Mouse (Mus musculus): ENCODE results near the gene Gdf3. TPM values are rescaled to one million over a fixed set of nuclear protein-coding genes. Genes with fewer than 3 reads are reported as not detected.
"Not testable (repeated sequence)": the region's sequence is repeated elsewhere in the genome, so short reads cannot be mapped to it uniquely, and the experiment has no call there.

Gdf3 gene
- 0.06 and 0.13 TPM in 2 replicates for polyA plus RNA-seq (2015; fragmentation: Nextera tagmentation; extraction: Ambion mirVana)

- no peak within 1 kb of the TSS for H3K4me3 ChIP-seq (ENCODE audit: low read length)
- no peak within 1 kb of the TSS for H3K4me2 ChIP-seq (ENCODE audit: low read depth, low read length)
- no peaks in the 10 kb centered on the region for H3K27me3 ChIP-seq (replicated peaks; ENCODE audit: control insufficient read depth, insufficient read depth, low read length)
- H3K4me1 ChIP-seq (ENCODE audit: control insufficient read depth, insufficient read depth, low read length), result no peaks in the 10 kb centered on the region
- H3K9me3 ChIP-seq (ENCODE audit: control insufficient read depth, low read length), result no peaks in the 10 kb centered on the region
- H3K36me3 ChIP-seq (ENCODE audit: control insufficient read depth, insufficient read depth, low read length), result no peaks in the 10 kb centered on the region
- WGBS, result 37% methylated on average over 14 of the region's 14 CpGs
- no peak within 1 kb of the TSS for H3K9ac ChIP-seq (ENCODE audit: low read depth, low read length)
- H3K27ac ChIP-seq (ENCODE audit: low read length), result no peak within 1 kb of the TSS
- peak; percentile 70 for ATAC-seq
Measured at GRCm38 (mm10) chr6:122609771-122610170, at the start of gene Gdf3. Gene Gdf3 (minus strand): TSS chr6:122610087.

GRCm38 (mm10) chr6:122659567-122659966, 49.7 kb upstream of the Gdf3 start:
- H3K9ac ChIP-seq (ENCODE audit: low read depth, low read length), result no peak overlapping the region
- 19% methylated on average over 7 of the region's 7 CpGs for WGBS
- no peak for ATAC-seq
- H3K4me3 ChIP-seq (ENCODE audit: low read length), result no peak overlapping the region
- H3K4me2 ChIP-seq (ENCODE audit: low read depth, low read length), result no peak overlapping the region
- no peaks in the 10 kb centered on the region for H3K36me3 ChIP-seq (ENCODE audit: control insufficient read depth, insufficient read depth, low read length)
- H3K9me3 ChIP-seq (ENCODE audit: control insufficient read depth, low read length), result no peaks in the 10 kb centered on the region
- H3K4me1 ChIP-seq (ENCODE audit: control insufficient read depth, insufficient read depth, low read length), result peaks cover 9% of the 10 kb centered on the region; the same call in 1 of the 2 replicates
- no peaks in the 10 kb centered on the region for H3K27me3 ChIP-seq (replicated peaks; ENCODE audit: control insufficient read depth, insufficient read depth, low read length)
- no peak overlapping the region for H3K27ac ChIP-seq (ENCODE audit: low read length)

GRCm38 (mm10) chr6:122657630-122658029, 47.7 kb upstream of the Gdf3 start:
- no peak for ATAC-seq
- Histone ChIP-seq H3K4me2 (ENCODE audit: low read depth, low read length) (no peak overlapping the region), H3K9me3 (ENCODE audit: control insufficient read depth, low read length) (no peaks in the 10 kb centered on the region), H3K4me3 (ENCODE audit: low read length) (no peak overlapping the region), H3K4me1 (ENCODE audit: control insufficient read depth, insufficient read depth, low read length) (peaks cover under 1% of the 10 kb centered on the region; the same call in 1 of the 2 replicates), H3K27ac (ENCODE audit: low read length) (no peak overlapping the region), H3K9ac (ENCODE audit: low read depth, low read length) (no peak overlapping the region), H3K27me3 (replicated peaks; ENCODE audit: control insufficient read depth, insufficient read depth, low read length) (no peaks in the 10 kb centered on the region), H3K36me3 (ENCODE audit: control insufficient read depth, insufficient read depth, low read length) (no peaks in the 10 kb centered on the region)
- WGBS, result 83% methylated on average over 5 of the region's 5 CpGs

- no peaks in the 10 kb centered on the region for H3K9me3 ChIP-seq (ENCODE audit: control insufficient read depth, low read length)
- no peak overlapping the region for H3K9ac ChIP-seq (ENCODE audit: low read depth, low read length)
- WGBS, result 80% methylated on average over 6 of the region's 6 CpGs
- no peaks in the 10 kb centered on the region for H3K36me3 ChIP-seq (ENCODE audit: control insufficient read depth, insufficient read depth, low read length)
- no peaks in the 10 kb centered on the region for H3K4me1 ChIP-seq (ENCODE audit: control insufficient read depth, insufficient read depth, low read length)
- no peak for ATAC-seq
- no peak overlapping the region for H3K4me2 ChIP-seq (ENCODE audit: low read depth, low read length)
- no peak overlapping the region for H3K27ac ChIP-seq (ENCODE audit: low read length)
- H3K4me3 ChIP-seq (ENCODE audit: low read length), result no peak overlapping the region
- no peaks in the 10 kb centered on the region for H3K27me3 ChIP-seq (replicated peaks; ENCODE audit: control insufficient read depth, insufficient read depth, low read length)
Measured at GRCm38 (mm10) chr6:122654301-122654700, 44.4 kb upstream of the Gdf3 start.

GRCm38 (mm10) chr6:122650398-122650980, 40.6 kb upstream of the Gdf3 start:
- whole genome bisulfite sequencing, result 55% methylated on average over 5 of the region's 5 CpGs
- H3K4me2 ChIP-seq (ENCODE audit: low read depth, low read length), result no peak overlapping the region

GRCm38 (mm10) chr6:122649903-122650302, 40.0 kb upstream of the Gdf3 start:
- Histone ChIP-seq H3K9ac (ENCODE audit: low read depth, low read length) (no peak overlapping the region), H3K4me3 (ENCODE audit: low read length) (no peak overlapping the region), H3K36me3 (ENCODE audit: control insufficient read depth, insufficient read depth, low read length) (no peaks in the 10 kb centered on the region), H3K9me3 (ENCODE audit: control insufficient read depth, low read length) (no peaks in the 10 kb centered on the region), H3K27ac (ENCODE audit: low read length) (no peak overlapping the region), H3K4me2 (ENCODE audit: low read depth, low read length) (no peak overlapping the region), H3K4me1 (ENCODE audit: control insufficient read depth, insufficient read depth, low read length) (no peaks in the 10 kb centered on the region), H3K27me3 (replicated peaks; ENCODE audit: control insufficient read depth, insufficient read depth, low read length) (no peaks in the 10 kb centered on the region)
- 82% methylated on average over 3 of the region's 3 CpGs for WGBS
- ATAC-seq, result no peak

More at GRCm38 (mm10) chr6:122650398-122650980, 40.6 kb upstream of the Gdf3 start:
- Histone ChIP-seq H3K9me3 (ENCODE audit: control insufficient read depth, low read length) (no peaks in the 10 kb centered on the region), H3K36me3 (ENCODE audit: control insufficient read depth, insufficient read depth, low read length) (no peaks in the 10 kb centered on the region), H3K9ac (ENCODE audit: low read depth, low read length) (no peak overlapping the region), H3K4me1 (ENCODE audit: control insufficient read depth, insufficient read depth, low read length) (no peaks in the 10 kb centered on the region), H3K4me3 (ENCODE audit: low read length) (no peak overlapping the region), H3K27ac (ENCODE audit: low read length) (no peak overlapping the region), H3K27me3 (replicated peaks; ENCODE audit: control insufficient read depth, insufficient read depth, low read length) (no peaks in the 10 kb centered on the region)
- no peak for ATAC-seq

GRCm38 (mm10) chr6:122644196-122644595, 34.3 kb upstream of the Gdf3 start:
- 91% methylated on average over 21 of the region's 21 CpGs for WGBS
- H3K4me2 ChIP-seq (ENCODE audit: low read depth, low read length); H3K9ac ChIP-seq (ENCODE audit: low read depth, low read length); H3K27ac ChIP-seq (ENCODE audit: low read length); H3K27me3 ChIP-seq (replicated peaks; ENCODE audit: control insufficient read depth, insufficient read depth, low read length); H3K4me3 ChIP-seq (ENCODE audit: low read length); H3K36me3 ChIP-seq (ENCODE audit: control insufficient read depth, insufficient read depth, low read length); ATAC-seq; H3K9me3 ChIP-seq (ENCODE audit: control insufficient read depth, low read length); H3K4me1 ChIP-seq (ENCODE audit: control insufficient read depth, insufficient read depth, low read length): not testable (repeated sequence)

GRCm38 (mm10) chr6:122637566-122637965, 27.7 kb upstream of the Gdf3 start:
- not testable (repeated sequence) for H3K9ac ChIP-seq (ENCODE audit: low read depth, low read length); H3K4me3 ChIP-seq (ENCODE audit: low read length); H3K9me3 ChIP-seq (ENCODE audit: control insufficient read depth, low read length); H3K27me3 ChIP-seq (replicated peaks; ENCODE audit: control insufficient read depth, insufficient read depth, low read length); H3K36me3 ChIP-seq (ENCODE audit: control insufficient read depth, insufficient read depth, low read length); H3K4me1 ChIP-seq (ENCODE audit: control insufficient read depth, insufficient read depth, low read length); H3K4me2 ChIP-seq (ENCODE audit: low read depth, low read length); H3K27ac ChIP-seq (ENCODE audit: low read length); ATAC-seq
- WGBS, result 78% methylated on average over 4 of the region's 4 CpGs

GRCm38 (mm10) chr6:122636666-122637065, 26.8 kb upstream of the Gdf3 start:
- no peak for ATAC-seq
- no peak overlapping the region for H3K9ac ChIP-seq (ENCODE audit: low read depth, low read length)
- H3K36me3 ChIP-seq (ENCODE audit: control insufficient read depth, insufficient read depth, low read length), result no peaks in the 10 kb centered on the region
- no peak overlapping the region for H3K27ac ChIP-seq (ENCODE audit: low read length)
- H3K27me3 ChIP-seq (replicated peaks; ENCODE audit: control insufficient read depth, insufficient read depth, low read length), result no peaks in the 10 kb centered on the region
- H3K4me2 ChIP-seq (ENCODE audit: low read depth, low read length), result no peak overlapping the region
- H3K4me3 ChIP-seq (ENCODE audit: low read length), result no peak overlapping the region
- 77% methylated on average over 3 of the region's 3 CpGs for WGBS
- H3K9me3 ChIP-seq (ENCODE audit: control insufficient read depth, low read length), result no peaks in the 10 kb centered on the region
- H3K4me1 ChIP-seq (ENCODE audit: control insufficient read depth, insufficient read depth, low read length), result no peaks in the 10 kb centered on the region

- H3K27me3 ChIP-seq (replicated peaks; ENCODE audit: control insufficient read depth, insufficient read depth, low read length), result no peaks in the 10 kb centered on the region
- 83% methylated on average over 7 of the region's 7 CpGs for WGBS
- H3K4me1 ChIP-seq (ENCODE audit: control insufficient read depth, insufficient read depth, low read length), result no peaks in the 10 kb centered on the region
- H3K4me2 ChIP-seq (ENCODE audit: low read depth, low read length), result no peak overlapping the region
- H3K9me3 ChIP-seq (ENCODE audit: control insufficient read depth, low read length), result no peaks in the 10 kb centered on the region
- no peaks in the 10 kb centered on the region for H3K36me3 ChIP-seq (ENCODE audit: control insufficient read depth, insufficient read depth, low read length)
- H3K4me3 ChIP-seq (ENCODE audit: low read length), result no peak overlapping the region
- ATAC-seq, result no peak
- H3K9ac ChIP-seq (ENCODE audit: low read depth, low read length), result no peak overlapping the region
- no peak overlapping the region for H3K27ac ChIP-seq (ENCODE audit: low read length)
Measured at GRCm38 (mm10) chr6:122635315-122635714, 25.4 kb upstream of the Gdf3 start.
